Mouse (Mus musculus) ovary, adult 2 months (tissue): ENCODE data around the gene Acad10. TPM values are rescaled to one million over a fixed set of nuclear protein-coding genes. Genes with fewer than 3 reads are reported as not detected.

Experiments
- polyA plus RNA-seq: library from polyadenylated mRNA; depleted of rRNA; stranded (reverse); fragments of >200 nt; gene quantifications from 2 replicates; pipeline ENCODE4 v1.2.3, GENCODE M21; 2012; rRNA removed

The Acad10 gene
- polyA plus RNA-seq = 7.4 and 8.8 TPM in 2 replicates

GRCm38 (mm10) chr5:121660059-121660896 lies at the start of gene Acad10, which contains the start of gene Brap:
Acad10 (minus strand) TSS chr5:121660514.
Brap (plus strand) TSS chr5:121660563.

GRCm38 (mm10) chr5:121618592-121619513 lies 41.5 kb downstream of the Acad10 start, which contains the start of gene Acad12:
Acad12 (minus strand) TSS chr5:121618938.

GRCm38 (mm10) chr5:121593451-121594401 lies 66.6 kb downstream of the Acad10 start, which contains the start of gene Aldh2:
Aldh2 (minus strand) TSS chr5:121593824.

Other genes with a start within 250 kb of the Acad10 start
- gene Tmem116, start 208.6 kb downstream of the Acad10 start, polyA plus RNA-seq = 5.2 and 7.4 TPM in 2 replicates
- 63.7 and 83.5 TPM in 2 replicates for gene Erp29, start 208.0 kb downstream of the Acad10 start, polyA plus RNA-seq
- not detected in 2 replicates for gene Adam1b, start 157.1 kb downstream of the Acad10 start, polyA plus RNA-seq
- 5.1 and 5.7 TPM in 2 replicates for gene Adam1a, start 115.0 kb downstream of the Acad10 start, polyA plus RNA-seq
- 0.47 TPM in 1 of 2 replicates, not detected in the other for gene Gm42878, start 115.0 kb downstream of the Acad10 start, polyA plus RNA-seq
- gene Mapkapk5, start 114.6 kb downstream of the Acad10 start, polyA plus RNA-seq = 21.7 and 27.0 TPM in 2 replicates
- gene Aldh2, start 66.7 kb downstream of the Acad10 start, polyA plus RNA-seq = 880 and 1,335 TPM in 2 replicates
- 8.7 and 12.8 TPM in 2 replicates for gene Acad12, start 41.6 kb downstream of the Acad10 start, polyA plus RNA-seq
- 26.7 and 32.8 TPM in 2 replicates for gene Brap, start within 50 bp of the Acad10 start, polyA plus RNA-seq
- 157 and 262 TPM in 2 replicates for gene Atxn2, start 50.8 kb upstream of the Acad10 start, polyA plus RNA-seq
- 61.7 and 87.0 TPM in 2 replicates for gene Sh2b3, start 177.1 kb upstream of the Acad10 start, polyA plus RNA-seq
- gene Pheta1, start 188.5 kb upstream of the Acad10 start, polyA plus RNA-seq = 31.8 and 38.2 TPM in 2 replicates